Mouse (Mus musculus): Measurements from ENCODE around the gene Galk1.

Galk1 gene

DNA sequence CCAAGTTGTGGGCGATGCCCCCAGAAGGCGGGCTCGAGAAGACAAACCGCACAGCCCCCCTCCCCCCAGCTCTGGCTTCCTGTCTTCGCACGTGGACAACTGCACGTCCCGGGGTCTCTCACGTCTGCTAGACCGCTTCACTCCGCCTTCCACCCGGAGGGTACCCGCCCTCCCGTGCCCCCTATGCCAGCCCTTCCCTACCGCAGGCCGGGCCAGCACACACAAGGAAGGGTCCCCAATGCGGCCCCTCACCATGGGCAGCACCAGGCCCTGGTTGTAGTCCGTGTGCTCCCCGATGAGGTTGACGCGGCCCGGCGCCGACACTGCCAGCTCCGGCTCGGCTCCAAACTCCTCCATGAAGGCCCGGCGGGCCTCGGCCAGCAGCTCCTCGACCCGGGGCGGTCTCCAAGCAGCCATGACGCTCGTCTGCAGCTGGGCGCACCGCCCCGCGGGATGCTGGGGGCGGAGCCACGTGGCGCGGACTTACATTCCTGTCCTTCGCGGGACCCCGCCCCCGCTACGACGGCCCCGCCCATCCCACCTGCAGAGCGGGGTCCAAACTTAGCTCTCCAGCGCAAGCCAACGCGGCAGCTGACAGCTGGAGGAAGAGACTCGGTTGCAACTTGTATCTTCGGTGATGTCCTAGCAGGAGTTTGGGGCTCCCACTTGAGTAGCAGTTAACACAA, at the start of gene Galk1:
Gene Galk1, minus strand, starts transcription at position 458 of the 686 bp plus-strand sequence.
- DNase-seq (ENCODE audit: low spot score in 2 of 2), result peak; percentile 73 to 85

DNA sequence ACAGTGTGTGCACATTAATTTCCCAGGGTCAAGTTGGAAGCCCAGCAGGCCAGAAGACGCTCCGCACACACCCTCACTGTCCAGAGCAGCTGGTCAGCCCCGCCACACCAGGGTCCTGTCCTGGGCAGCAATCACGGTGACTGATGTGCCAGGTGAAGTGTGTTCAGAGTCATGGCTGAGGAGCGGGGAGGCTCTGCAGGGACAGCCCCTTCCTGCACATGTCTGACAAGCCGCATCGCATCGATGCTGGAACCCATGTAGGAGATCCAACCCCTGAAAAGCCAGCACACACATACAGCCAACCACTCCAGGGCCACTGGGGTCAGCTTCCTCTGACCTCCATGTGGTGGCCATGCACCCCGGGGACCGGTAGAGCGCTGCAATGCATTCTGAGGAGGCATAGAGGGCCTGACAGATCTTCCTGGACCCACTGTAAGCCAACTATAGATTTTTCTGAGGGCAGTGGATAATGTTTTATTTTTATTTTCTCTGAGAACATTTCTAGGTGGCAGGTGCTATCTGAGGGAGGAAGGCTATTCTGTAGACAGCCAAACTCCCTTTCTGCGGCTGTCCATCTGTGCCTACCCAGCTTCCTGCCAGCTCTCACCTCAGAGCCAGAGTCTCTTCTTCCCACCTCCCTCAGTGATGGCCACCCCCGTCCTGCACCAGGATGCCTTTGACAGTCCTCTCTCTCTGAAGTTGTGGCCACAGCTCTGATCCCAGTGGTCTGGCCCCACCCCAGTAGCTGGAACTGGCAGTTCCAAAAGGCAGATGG, 49.3 kb upstream of the Galk1 start:
- DNase-seq (ENCODE audit: low spot score in 2 of 2), result peak; percentile 61 to 67

DNA sequence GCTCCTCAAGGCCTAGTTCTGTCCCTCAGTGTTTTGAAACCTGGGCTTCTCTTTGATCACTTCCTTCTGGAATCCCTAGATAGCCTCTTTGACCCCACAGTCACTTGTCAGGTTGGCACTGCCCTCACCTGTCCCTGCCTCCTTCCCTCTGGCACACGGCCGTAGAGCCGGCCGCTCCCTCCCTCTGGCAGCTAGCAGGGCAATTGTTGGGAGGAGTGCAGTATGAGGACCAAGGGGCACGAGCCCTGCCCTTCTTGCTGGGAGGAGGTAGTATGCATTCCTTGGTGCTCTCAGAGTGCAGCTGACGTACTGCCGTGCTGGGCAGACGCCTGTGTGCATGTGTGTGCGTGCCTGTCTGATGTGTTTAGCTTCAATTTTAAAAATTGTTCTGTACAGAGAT, 48.1 kb upstream of the Galk1 start:
- no peak for DNase-seq (ENCODE audit: low spot score in 2 of 2)

DNA sequence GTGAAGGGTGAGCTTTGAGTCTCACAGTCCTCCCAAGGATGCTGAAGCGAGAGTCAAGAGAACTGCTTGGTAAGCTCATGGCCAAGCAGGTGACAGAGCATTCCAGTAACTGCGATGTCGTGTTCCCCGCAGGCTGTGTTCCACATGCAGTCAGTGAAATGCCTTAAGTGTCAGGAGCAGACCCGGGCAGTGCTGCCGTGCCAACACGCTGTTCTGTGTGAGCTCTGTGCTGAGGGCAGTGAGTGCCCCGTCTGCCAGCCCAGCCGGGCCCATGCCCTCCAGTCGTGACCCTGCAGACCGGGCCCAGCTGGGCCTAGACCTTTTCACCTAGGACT, 47.1 kb upstream of the Galk1 start:
- no peak for DNase-seq (ENCODE audit: low spot score in 2 of 2)

DNA sequence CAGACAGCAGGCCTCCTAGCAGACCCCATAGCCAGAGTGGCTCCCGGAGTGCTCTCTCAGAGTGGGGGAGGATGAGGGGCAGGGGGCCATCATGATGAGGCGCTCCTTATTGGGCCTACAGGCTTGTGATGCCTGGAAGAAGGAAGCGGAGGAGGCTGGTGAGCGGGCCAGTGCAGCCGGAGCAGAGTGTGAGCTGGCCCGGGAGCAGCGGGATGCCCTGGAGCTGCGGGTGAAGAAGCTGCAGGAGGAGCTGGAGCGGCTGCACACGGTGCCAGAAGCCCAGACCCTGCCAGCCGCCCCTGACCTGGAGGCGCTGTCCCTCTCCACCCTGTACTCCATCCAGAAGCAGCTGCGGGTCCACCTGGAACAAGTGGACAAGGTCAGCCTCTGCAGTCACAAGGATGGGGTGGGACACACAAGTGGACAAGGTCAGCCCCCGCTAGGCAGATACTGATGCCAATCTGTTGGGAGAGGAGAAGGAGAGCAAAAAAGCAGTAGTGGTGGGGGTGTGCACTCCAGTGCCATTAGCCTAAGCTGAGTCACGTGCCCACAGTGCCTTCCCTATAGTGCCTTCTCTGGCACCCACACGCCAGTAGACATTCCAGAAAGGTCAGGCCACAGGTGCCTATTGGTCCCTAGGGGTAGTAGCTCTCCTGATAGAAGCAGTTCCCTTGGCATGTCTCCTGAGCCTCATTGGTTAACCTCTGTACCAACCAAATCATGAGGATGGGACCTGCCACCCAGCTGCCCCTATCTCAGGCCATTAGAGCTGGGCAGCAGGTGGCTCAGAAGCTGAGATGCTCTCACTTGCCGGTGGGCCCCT, 46.6 kb upstream of the Galk1 start:
- DNase-seq (ENCODE audit: low spot score in 2 of 2), result no peak

DNA sequence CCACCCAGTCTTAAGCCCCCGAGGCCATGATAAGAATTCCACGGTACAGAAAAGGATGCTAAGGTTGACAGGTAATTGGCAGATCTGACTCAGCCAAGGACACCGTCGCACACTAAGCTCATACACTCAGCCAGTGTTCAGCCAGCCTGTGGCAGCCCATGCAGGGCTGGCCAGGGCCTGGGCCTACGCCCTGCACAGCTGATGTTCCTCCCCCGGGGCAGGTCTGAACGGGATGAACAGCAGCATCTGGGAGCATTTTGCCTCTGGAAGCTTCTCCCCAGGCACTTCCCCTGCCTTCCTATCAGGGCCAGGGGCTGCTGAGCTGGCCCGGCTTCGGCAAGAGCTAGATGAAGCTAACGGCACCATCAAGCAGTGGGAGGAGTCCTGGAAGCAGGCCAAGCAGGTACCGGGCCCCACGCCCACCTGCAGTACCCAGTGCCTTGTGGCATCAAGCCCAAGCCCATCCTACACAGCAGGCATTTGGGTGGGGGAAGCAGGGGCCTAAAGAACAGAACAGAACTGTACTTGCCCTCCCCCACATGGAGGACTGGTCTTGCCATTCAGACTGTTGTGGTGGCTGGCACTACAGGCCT, 45.6 kb upstream of the Galk1 start:
- DNase-seq (ENCODE audit: low spot score in 2 of 2), result peak; percentile 55 to 61

DNA sequence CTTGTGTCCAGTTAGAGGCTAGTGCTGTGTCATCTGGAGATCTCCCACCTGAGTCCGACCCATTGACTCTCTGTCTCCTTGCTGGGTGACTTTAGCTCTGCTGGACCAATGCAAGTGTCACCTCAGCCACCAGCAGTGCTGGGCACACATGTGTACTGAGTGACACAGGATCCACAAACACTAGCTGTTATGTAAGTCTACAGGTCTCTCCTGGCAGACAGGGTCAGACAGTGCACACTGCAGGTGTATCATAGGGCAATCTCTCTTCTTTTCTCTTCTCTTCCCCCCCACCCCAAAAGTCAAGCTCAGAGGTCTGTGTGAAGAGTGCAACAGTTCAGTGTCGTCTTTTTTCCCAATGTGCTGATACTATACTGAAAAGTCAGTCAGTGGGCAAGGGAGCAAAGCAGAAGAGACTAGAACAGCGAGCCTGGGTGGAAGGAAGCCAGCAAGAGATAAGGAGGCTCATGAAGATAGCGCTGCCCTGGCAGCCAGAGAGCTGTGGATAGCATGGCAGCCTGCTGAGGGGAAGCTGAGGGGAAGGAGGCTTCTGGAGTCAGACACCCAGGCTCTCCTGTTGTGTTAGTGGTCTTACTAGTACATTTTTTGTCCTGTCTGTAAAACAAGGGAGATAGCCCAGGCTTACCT, 44.8 kb upstream of the Galk1 start:
- DNase-seq (ENCODE audit: low spot score in 2 of 2), result no peak

DNA sequence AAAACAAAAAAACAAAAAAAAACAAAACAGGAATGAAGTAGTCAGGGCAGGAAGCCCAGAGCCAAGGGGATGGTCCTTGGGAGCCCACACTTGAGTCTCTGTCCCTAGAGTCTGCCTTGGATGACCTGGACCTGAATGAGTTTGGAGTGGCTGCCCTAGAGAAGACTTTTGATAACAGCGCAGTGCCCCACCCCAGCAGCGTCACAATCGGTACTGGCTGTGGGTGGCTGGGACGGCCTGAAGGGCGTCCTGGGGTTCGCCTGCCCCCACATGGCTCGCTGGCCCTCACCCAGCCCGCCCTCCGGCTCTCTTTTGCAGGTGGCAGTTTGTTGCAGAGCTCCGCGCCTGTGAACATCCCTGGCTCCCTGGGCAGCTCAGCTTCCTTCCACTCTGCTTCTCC, 43.4 kb upstream of the Galk1 start:
- DNase-seq (ENCODE audit: low spot score in 2 of 2), result no peak

DNA sequence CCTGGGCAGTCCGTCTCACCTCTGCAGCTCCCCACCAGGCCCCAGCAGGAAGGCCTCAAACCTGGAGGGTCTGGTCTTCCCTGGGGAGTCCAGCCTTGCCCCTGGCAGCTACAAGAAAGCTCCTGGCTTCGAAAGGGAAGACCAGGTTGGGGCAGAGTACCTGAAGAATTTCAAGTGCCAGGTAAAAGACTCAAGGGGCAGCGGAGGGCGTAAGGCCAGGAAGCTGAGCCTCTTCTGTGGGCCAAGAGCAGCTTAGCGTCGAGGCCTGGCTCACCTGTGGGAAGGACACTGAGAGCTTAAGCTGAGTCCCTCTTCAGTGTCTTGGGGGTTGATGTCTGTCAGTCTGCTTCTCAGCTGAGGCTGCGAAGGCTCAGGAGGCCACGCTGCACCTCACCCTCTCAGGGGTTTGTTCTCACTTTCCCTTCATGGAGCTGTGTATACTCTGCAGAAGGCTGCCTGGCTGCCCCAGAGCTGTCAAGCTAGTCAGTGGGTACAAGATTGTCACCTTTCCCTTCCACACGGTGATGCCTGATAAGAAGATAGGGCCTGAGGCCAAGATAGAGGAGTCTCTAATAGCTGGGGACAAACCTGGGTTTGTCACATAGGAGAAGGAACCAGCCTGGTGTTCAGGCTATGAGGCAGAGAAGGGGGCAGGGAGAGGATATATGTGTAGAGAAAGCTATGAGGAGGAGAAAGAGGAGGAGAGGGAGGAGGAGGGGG, 41.2 kb upstream of the Galk1 start:
- DNase-seq (ENCODE audit: low spot score in 2 of 2), result no peak

DNA sequence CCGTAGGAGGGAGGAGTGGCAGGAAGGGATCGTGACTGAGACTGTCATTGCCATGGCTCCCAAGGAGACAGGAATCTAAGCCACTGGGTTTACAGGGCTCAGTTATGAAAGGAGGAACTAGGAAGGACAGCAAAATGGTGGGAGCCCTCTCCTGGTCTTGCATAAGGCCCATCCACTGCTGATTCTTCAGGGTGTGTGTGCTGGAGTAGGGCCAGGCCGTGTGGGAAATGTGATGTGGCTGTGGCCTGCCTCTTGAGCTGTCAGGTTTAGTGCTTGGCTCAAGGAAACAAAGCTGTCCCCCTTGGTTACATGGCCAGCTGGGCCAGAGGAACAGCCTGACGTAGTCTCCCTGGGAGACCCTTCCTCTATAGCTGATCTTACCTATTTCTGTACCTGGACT, 37.7 kb upstream of the Galk1 start:
- no peak for DNase-seq (ENCODE audit: low spot score in 2 of 2)

DNA sequence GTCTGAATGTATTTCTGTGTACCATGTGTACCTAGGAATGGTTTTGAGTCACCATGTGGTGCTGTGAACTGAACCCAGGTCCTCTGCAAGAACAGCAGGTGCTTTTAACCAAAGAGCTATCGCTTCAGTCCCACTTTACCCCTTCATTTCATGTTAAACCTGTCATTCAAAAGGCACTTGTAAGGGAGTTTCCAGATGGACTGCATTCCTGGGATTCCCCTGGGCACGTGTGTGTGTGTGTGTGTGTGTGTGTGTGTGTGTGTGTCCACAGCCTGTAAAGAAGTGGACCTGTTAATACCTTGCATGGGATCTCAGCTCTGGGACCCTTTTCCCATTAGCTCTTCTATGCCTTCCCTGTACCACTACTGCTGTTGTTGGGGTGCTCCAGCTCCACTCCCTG, 37.1 kb upstream of the Galk1 start:
- no peak for DNase-seq (ENCODE audit: low spot score in 2 of 2)

DNA sequence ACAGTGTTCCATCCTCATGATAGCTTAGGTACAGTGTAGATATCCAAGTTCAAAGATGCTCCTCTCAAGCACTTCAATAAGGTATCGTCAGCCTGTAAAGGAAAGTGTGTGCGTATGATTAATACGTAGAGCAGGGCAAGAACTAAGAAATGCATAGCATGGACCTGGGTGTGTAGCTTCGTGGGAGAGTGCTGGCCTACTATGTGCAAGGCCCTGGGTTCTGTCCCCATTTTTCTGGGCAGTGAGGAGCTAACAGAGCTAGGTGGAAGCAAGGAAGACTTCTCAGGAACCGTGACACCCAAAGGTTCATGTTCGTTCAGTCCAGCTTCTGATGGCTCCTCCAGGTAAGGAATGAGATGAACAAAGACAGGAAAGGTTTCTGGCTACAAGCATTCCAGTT, 32.7 kb upstream of the Galk1 start:
- no peak for DNase-seq (ENCODE audit: low spot score in 2 of 2)

DNA sequence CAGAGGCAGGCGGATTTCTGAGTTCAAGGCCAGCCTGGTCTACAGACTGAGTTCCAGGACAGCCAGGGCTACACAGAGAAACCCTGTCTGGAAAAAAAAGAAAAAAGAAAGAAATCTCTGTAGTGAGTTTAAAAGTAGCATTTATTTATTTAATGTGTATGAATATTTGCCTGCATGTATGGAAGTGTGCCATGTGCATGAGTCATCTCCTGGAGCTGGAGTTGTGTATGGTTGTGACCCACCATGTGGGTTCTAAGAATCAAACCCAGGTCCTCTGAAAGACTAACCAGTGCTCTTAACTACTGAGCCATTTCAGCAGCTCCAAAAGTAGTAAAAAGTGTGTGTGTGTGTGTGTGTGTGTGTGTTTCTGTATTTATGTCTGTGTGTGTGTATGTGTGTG, 30.8 kb upstream of the Galk1 start:
- no peak for DNase-seq (ENCODE audit: low spot score in 2 of 2)

DNA sequence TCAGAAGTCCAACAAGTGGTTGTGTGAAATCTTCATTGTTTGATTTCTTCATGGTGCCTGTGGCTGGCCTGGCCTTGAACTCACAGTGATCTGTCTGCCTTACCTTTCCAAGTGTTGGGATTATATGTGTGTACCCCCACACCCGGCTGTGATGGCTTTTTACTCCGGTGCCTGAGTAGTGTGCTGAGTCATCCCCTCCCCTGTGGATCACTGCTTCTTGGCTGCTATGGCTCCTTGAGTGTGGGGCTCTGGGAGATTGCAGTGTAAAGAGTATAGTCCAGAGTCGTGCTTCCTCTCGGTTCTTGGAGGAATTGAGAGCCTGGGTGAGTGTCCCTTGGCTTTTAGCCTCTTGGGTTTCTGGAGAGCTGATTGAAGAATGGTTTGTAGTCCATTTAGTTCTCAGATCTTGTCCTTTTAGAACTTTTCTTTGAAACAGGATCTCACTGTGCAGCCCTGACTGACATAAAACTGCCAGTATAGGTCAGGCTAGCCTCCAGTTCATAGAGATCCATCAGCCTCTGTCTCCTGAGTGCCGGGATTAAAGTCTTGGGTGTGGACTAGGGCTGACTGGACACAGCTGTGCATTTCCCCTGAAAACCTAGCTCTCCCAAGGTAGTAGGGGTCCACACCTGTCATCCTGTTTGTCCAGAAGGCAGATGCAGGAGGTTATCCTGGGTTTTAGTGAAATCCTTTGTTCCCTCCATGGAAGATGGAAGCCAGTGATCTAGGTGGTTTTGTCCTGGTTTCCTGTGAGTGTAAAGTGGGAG, 30.0 kb upstream of the Galk1 start:
- no peak for DNase-seq (ENCODE audit: low spot score in 2 of 2)

DNA sequence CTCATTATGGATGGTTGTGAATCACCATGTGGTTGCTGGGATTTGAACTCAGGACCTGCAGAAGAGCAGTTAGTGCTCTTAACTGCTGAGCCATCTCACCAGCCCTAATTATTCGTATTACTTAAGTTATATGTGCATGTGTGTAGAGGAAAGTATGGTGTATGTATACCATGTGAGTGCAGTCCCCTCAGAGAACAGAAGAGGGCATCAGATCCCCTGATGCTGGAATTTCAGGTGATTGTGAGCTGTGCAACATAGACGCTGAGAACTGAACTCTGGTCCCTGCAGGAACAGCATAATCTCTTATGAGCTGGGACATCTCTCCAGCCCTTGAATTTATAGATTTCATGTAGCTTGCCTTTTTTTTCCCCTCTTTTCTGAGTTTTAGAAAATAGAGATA, 29.3 kb upstream of the Galk1 start:
- DNase-seq (ENCODE audit: low spot score in 2 of 2), result no peak

DNA sequence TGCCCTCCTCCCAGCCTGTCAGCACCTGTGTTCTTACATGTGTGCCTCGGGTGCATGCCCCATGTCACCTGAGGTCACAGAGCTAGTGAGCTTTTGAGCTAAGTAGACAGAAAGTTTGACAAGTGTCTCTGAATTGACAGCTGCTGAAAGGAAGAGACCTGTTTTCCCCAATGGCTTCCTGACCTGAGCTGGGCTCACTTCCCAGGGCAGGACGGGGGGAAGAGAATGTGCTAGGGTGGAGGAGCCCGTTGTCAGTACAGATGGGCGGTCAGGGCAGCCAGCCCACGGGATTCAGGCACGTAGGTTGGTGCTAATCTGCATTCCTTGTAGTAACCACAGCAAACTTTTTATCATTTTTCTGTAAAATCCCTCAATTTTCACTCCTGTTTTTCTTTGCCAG, 28.1 kb upstream of the Galk1 start:
- DNase-seq (ENCODE audit: low spot score in 2 of 2), result no peak

DNA sequence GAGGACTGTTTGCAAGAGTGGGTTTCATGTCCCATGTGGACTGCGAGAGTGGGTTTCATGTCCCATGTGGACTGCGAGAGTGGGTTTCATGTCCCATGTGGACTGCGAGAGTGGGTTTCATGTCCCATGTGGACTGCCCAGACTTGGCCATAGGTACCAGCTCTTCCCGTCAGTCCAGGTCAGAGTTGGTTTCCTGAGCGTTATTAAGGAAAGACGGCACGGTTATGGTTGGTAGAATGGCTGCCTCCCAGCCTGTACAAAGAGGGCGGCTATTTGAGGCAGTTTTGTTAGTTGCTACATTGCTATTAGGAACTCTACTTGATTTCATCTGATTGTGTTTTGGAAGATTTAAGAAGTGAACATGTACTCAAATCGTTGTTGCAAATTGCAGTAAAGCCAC, 25.3 kb upstream of the Galk1 start:
- no peak for DNase-seq (ENCODE audit: low spot score in 2 of 2)

DNA sequence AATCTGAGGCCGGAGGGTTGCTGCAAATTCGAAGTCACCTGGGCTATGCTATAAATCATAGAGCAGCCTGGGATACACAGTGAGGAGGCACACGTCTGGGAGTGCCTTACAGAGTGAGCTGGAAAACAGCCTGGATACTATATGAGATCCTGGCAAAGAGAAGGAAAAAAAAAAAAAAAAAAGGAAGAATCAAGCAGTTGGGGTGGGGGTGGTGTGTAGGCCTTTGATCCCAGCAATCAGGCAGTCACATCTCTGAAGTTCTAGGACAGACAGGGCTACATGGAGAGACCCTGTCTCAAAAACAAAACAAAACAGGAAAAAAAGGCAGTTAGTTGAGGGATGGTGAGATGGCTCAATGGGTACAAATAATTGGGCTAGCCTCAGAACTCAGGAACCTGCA, 24.2 kb upstream of the Galk1 start:
- no peak for DNase-seq (ENCODE audit: low spot score in 2 of 2)

DNA sequence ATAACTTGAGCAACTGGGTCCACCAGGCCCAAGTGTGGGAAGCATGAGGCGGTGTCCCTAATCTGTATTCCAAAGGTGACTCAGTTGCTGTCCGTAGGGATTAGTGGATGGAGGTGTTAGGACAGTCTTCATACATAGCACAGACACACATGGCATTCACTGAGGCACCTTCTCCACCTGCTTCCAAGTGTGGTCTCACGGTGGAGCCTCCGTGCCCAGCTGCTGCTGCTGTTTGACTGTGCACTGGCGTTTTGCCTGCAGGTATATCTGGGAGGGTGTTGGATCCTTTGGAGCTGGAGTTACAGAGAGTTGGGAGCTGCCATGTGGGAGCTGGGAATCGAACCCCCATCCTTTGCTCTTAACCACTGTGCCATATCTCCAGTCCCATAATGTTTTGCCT, 22.1 kb upstream of the Galk1 start:
- no peak for DNase-seq (ENCODE audit: low spot score in 2 of 2)
